Mouse (Mus musculus) adrenal gland, adult 2 months (tissue): ENCODE data around the gene Gm5728. TPM values are rescaled to one million over a fixed set of nuclear protein-coding genes. Genes with fewer than 3 reads are reported as not detected.
"Not testable (repeated sequence)": the region's sequence is repeated elsewhere in the genome, so short reads cannot be mapped to it uniquely, and the experiment has no call there.

Experiments used
- DNase-seq: peaks from one replicate; pipeline ENCODE4 v3.0.0; 2021
- long read RNA-seq: library from polyadenylated mRNA; stranded (forward); transcript quantifications from one replicate; pipeline ENCODE4 v2.0.0, GENCODE M21; 2021
- polyA plus RNA-seq: library from polyadenylated mRNA; depleted of rRNA; stranded (reverse); fragments of >200 nt; gene quantifications from 2 replicates; pipeline ENCODE4 v1.2.3, GENCODE M21; 2012; rRNA removed
- total RNA-seq, 2 experiments: library from RNA; stranded (reverse); gene quantifications; 2 replicates each; pipeline ENCODE4 v1.2.3; 2021

Gene Gm5728
- total RNA-seq (not detected), polyA plus RNA-seq (not detected in 2 replicates)
- long read RNA-seq: 0 reads

GRCm38 (mm10) chr7:20375310-20375709 is at the start of gene Gm5728:
Gene Gm5728 (minus strand): TSS chr7:20375410.
- not testable (repeated sequence) for DNase-seq

- not testable (repeated sequence) for DNase-seq
Observed at GRCm38 (mm10) chr7:20417642-20418041, 42.4 kb upstream of the Gm5728 start, which contains the start of gene Vmn1r100. Gene Vmn1r100 (plus strand): TSS chr7:20417942.

GRCm38 (mm10) chr7:20333965-20334364 is 41.2 kb downstream of the Gm5728 start, which contains the start of gene Gm4133:
Gene Gm4133 (minus strand): TSS chr7:20334065.
- DNase-seq: not testable (repeated sequence)

Other genes starting within 250 kb of the Gm5728 start
- gene Vmn1r93, start 236.3 kb downstream of the Gm5728 start, total RNA-seq: not detected
- not detected in 2 replicates for gene Vmn1r93, start 236.3 kb downstream of the Gm5728 start, polyA plus RNA-seq
- gene Vmn1r94, start 207.0 kb downstream of the Gm5728 start, total RNA-seq: not detected
- not detected in 2 replicates for gene Vmn1r94, start 207.0 kb downstream of the Gm5728 start, polyA plus RNA-seq
- not detected for gene Vmn1r95, start 181.7 kb downstream of the Gm5728 start, total RNA-seq
- gene Vmn1r95, start 181.7 kb downstream of the Gm5728 start, polyA plus RNA-seq: not detected in 2 replicates
- not detected for gene Gm6164, start 169.8 kb downstream of the Gm5728 start, total RNA-seq
- not detected in 2 replicates for gene Gm6164, start 169.8 kb downstream of the Gm5728 start, polyA plus RNA-seq
- not detected for gene Gm4498, start 141.6 kb downstream of the Gm5728 start, total RNA-seq
- gene Gm4498, start 141.6 kb downstream of the Gm5728 start, polyA plus RNA-seq: not detected in 2 replicates
- not detected for gene Gm5890, start 112.6 kb downstream of the Gm5728 start, total RNA-seq
- gene Gm5890, start 112.6 kb downstream of the Gm5728 start, polyA plus RNA-seq: not detected in 2 replicates
- gene Gm4133, start 41.3 kb downstream of the Gm5728 start, total RNA-seq: not detected
- gene Gm4133, start 41.3 kb downstream of the Gm5728 start, polyA plus RNA-seq: not detected in 2 replicates
- not detected for gene Vmn1r100, start 42.5 kb upstream of the Gm5728 start, total RNA-seq
- not detected in 2 replicates for gene Vmn1r100, start 42.5 kb upstream of the Gm5728 start, polyA plus RNA-seq
- gene Vmn1r101, start 67.2 kb upstream of the Gm5728 start, total RNA-seq: not detected
- gene Vmn1r101, start 67.2 kb upstream of the Gm5728 start, polyA plus RNA-seq: not detected in 2 replicates
- gene Gm10670, start 99.5 kb upstream of the Gm5728 start, total RNA-seq: not detected
- not detected in 2 replicates for gene Gm10670, start 99.5 kb upstream of the Gm5728 start, polyA plus RNA-seq
- not detected for gene Vmn1r103, start 135.1 kb upstream of the Gm5728 start, total RNA-seq
- gene Vmn1r103, start 135.1 kb upstream of the Gm5728 start, polyA plus RNA-seq: not detected in 2 replicates
- gene Vmn1r104, start 158.4 kb upstream of the Gm5728 start, total RNA-seq: not detected
- not detected in 2 replicates for gene Vmn1r104, start 158.4 kb upstream of the Gm5728 start, polyA plus RNA-seq
- gene Gm5726, start 170.3 kb upstream of the Gm5728 start, total RNA-seq: not detected
- not detected in 2 replicates for gene Gm5726, start 170.3 kb upstream of the Gm5728 start, polyA plus RNA-seq
- gene Gm4141, start 200.8 kb upstream of the Gm5728 start, total RNA-seq: not detected
- not detected in 2 replicates for gene Gm4141, start 200.8 kb upstream of the Gm5728 start, polyA plus RNA-seq
- not detected for gene Gm4513, start 223.6 kb upstream of the Gm5728 start, total RNA-seq
- not detected in 2 replicates for gene Gm4513, start 223.6 kb upstream of the Gm5728 start, polyA plus RNA-seq